ENCODE assay signal across 14 mouse cellular contexts in the genomic region with DNA sequence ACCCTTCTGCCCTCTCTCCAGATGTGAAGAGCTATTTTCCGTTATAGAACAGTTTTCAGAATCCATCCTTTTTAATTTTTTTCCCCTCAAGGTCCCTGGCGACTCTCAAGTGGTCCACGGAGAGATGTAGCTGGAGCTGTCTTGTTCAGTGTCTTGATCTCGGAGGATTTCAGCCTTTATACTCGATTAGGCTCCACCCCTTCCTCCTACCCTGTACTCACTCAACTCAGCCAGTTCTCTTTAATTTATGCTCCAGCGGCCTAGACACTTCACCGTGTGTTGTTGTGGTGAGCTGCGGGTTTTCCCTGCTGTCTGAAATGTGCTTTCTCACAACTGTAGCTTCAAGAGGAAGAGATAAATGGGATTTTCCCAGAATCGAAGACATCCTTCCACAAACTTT. TPM values are rescaled to one million over a fixed set of nuclear protein-coding genes. Genes with fewer than 3 reads are reported as not detected.
DNase-seq lines count a peak whose midpoint lies in the region; ATAC-seq lines count a peak whose summit lies in the region.
"Had no signal": no experiment of that assay in that cellular context is flagged by ENCODE, and none has a peak within 500 bp of the region (broad histone marks: within the 10 kb centered on the region; RNA-seq: fewer than 3 reads in every experiment).

A gene (minus strand): TSS at position 217 of the 400 bp plus-strand sequence.

- no peaks in the 10 kb centered on the region for H3K4me1 ChIP-seq in forebrain, embryonic 16.5 days (replicated peaks; ENCODE audit: control insufficient read depth, insufficient read depth, low read length)
- H3K4me1 ChIP-seq: forebrain, embryonic 15.5 days had no signal

- intact Hi-C loops in gastrocnemius, postnatal 14 days (cut with DNase I; ENCODE audit: low total_unique reads): no loop called here
- intact Hi-C loops in left cerebral cortex, postnatal 4 days (cut with DNase I): no loop called here

- H3K9me3 ChIP-seq in forebrain, embryonic 16.5 days (ENCODE audit: control insufficient read depth, low read length): no peaks in the 10 kb centered on the region
- H3K9me3 ChIP-seq: forebrain, embryonic 15.5 days had no signal

- H3K4me2 ChIP-seq in forebrain, embryonic 16.5 days (ENCODE audit: low read length): no peak within 1 kb of the TSS
- H3K4me2 ChIP-seq: forebrain, embryonic 15.5 days; midbrain, embryonic 11.5 days had no signal

- H3K4me3 ChIP-seq in forebrain, embryonic 16.5 days (replicated peaks; ENCODE audit: low read length): no peak within 1 kb of the TSS
- H3K4me3 ChIP-seq: forebrain, embryonic 15.5 days had no signal

- peak; percentile 75 for ATAC-seq in megakaryocyte, adult 5-6 weeks (ENCODE audit: poor library complexity, severe bottlenecking)
- no peak for ATAC-seq in forebrain, embryonic 16.5 days
- ATAC-seq: forebrain, embryonic 15.5 days had no signal

- 79% methylated on average over 9 of the region's 9 CpGs for WGBS in forebrain, embryonic 16.5 days

- DNase-seq in CD8-positive naive resting alpha-beta T cell, adult 2 months (ENCODE audit: low read depth in 2 of 2, low spot score in 2 of 2): peak; percentile 78 to 84
- peak; percentile 98 for DNase-seq in induced T-regulatory cell, adult 2 months (ENCODE audit: low read depth)
- DNase-seq in spleen, postnatal 4 days (ENCODE audit: low spot score in 2 of 2): peak; percentile 50 to 63
- DNase-seq in heart, postnatal 4 days: no peak
- no peak for DNase-seq in gastrocnemius, postnatal 14 days
- no peak for DNase-seq in left cerebral cortex, postnatal 4 days
- DNase-seq: embryo, embryonic 11 days had no signal

- no peak within 1 kb of the TSS for H3K9ac ChIP-seq in forebrain, embryonic 16.5 days (replicated peaks; ENCODE audit: low read depth, low read length)
- H3K9ac ChIP-seq: forebrain, embryonic 15.5 days had no signal

- no peaks in the 10 kb centered on the region for H3K27me3 ChIP-seq in forebrain, embryonic 16.5 days (replicated peaks; ENCODE audit: control insufficient read depth, insufficient read depth, low read length)
- H3K27me3 ChIP-seq: forebrain, embryonic 15.5 days had no signal

- no peaks in the 10 kb centered on the region for H3K36me3 ChIP-seq in forebrain, embryonic 16.5 days (ENCODE audit: control insufficient read depth, insufficient read depth)
- H3K36me3 ChIP-seq: forebrain, embryonic 15.5 days had no signal

- no peak within 1 kb of the TSS for H3K27ac ChIP-seq in forebrain, embryonic 16.5 days (ENCODE audit: low read length)
- H3K27ac ChIP-seq: forebrain, embryonic 15.5 days; kidney, postnatal 0 days had no signal

RNA-seq across cellular contexts. Expression of the gene that starts here (rescaled TPM):
- total RNA-seq in megakaryocyte, adult 5-6 weeks (2015): 21.3 and 25.9 TPM in 2 replicates
- total RNA-seq in megakaryocyte, adult 5-6 weeks (2017): 20.6 and 22.7 TPM in 2 replicates
- polyA plus RNA-seq in forebrain, embryonic 16.5 days (2015; fragmentation: Nextera tagmentation; extraction: Ambion mirVana): not detected in 2 replicates
- not detected for total RNA-seq in heart, postnatal 4 days (2021)
- not detected for total RNA-seq in gastrocnemius, postnatal 14 days (2021)
- not detected for total RNA-seq in left cerebral cortex, postnatal 4 days (2021)
- total RNA-seq: left cerebral cortex, postnatal 14 days had no signal
- polyA plus RNA-seq: brain, embryonic 14.5 days; forebrain, embryonic 15.5 days; kidney, postnatal 0 days; midbrain, embryonic 11.5 days had no signal

Comparison
In these comparisons a context has a peak if more than half of its experiments do, and no peak if none do; other contexts are left out.
1. RNA of the gene that starts here (total RNA-seq): 20.6 to 25.9 TPM in megakaryocyte, adult 5-6 weeks; not detected in heart, postnatal 4 days, not detected in gastrocnemius, postnatal 14 days and not detected in left cerebral cortex, postnatal 4 days; every median in the first group is over 10 times any median in the second.
2. DNase-seq: peak in CD8-positive naive resting alpha-beta T cell, adult 2 months (2 of 2), induced T-regulatory cell, adult 2 months (single experiment) and spleen, postnatal 4 days (2 of 2); none in heart, postnatal 4 days (single experiment), gastrocnemius, postnatal 14 days (single experiment) and left cerebral cortex, postnatal 4 days (single experiment).